Mouse (Mus musculus): ENCODE results near the gene Klf9. TPM values are rescaled to one million over a fixed set of nuclear protein-coding genes. Genes with fewer than 3 reads are reported as not detected.
"Not testable (repeated sequence)": the region's sequence is repeated elsewhere in the genome, so short reads cannot be mapped to it uniquely, and the experiment has no call there.

Klf9 gene
- total RNA-seq, 2 experiments from 2014 or later: 13.3 to 19.0 TPM

GRCm38 (mm10) chr19:23139756-23140470 lies 1.1 kb upstream of the Klf9 start:
- ATAC-seq (replicated peaks; ENCODE audit: poor library complexity): no peak

- peak; percentile 0; the same call in 1 of the 2 replicates for ATAC-seq (replicated peaks; ENCODE audit: poor library complexity)
Measured at GRCm38 (mm10) chr19:23141391-23142281, 610 bp downstream of the Klf9 start.

- 0 out of 2 replicates have a peak, but pooled peaks have one; percentile 8 for ATAC-seq (replicated peaks; ENCODE audit: poor library complexity)
Measured at GRCm38 (mm10) chr19:23142427-23143073, 1.5 kb downstream of the Klf9 start.

GRCm38 (mm10) chr19:23143074-23143445 lies 2.0 kb downstream of the Klf9 start:
- no peak for ATAC-seq (replicated peaks; ENCODE audit: poor library complexity)

GRCm38 (mm10) chr19:23143541-23143940 lies 2.5 kb downstream of the Klf9 start:
- ATAC-seq (replicated peaks; ENCODE audit: poor library complexity): no peak

GRCm38 (mm10) chr19:23144031-23144430 lies 3.0 kb downstream of the Klf9 start:
- ATAC-seq (replicated peaks; ENCODE audit: poor library complexity): no peak

GRCm38 (mm10) chr19:23145146-23145545 lies 4.1 kb downstream of the Klf9 start:
- ATAC-seq (replicated peaks; ENCODE audit: poor library complexity): no peak

GRCm38 (mm10) chr19:23145575-23145974 lies 4.5 kb downstream of the Klf9 start:
- not testable (repeated sequence) for ATAC-seq (replicated peaks; ENCODE audit: poor library complexity)

- no peak for ATAC-seq (replicated peaks; ENCODE audit: poor library complexity)
Measured at GRCm38 (mm10) chr19:23146409-23146861, 5.4 kb downstream of the Klf9 start.

GRCm38 (mm10) chr19:23147026-23147966 lies 6.3 kb downstream of the Klf9 start:
- no peak for ATAC-seq (replicated peaks; ENCODE audit: poor library complexity)

GRCm38 (mm10) chr19:23149465-23150410 lies 8.7 kb downstream of the Klf9 start:
- peak; percentile 15 for ATAC-seq (replicated peaks; ENCODE audit: poor library complexity)

GRCm38 (mm10) chr19:23150556-23151265 lies 9.7 kb downstream of the Klf9 start:
- ATAC-seq (replicated peaks; ENCODE audit: poor library complexity): no peak

GRCm38 (mm10) chr19:23151651-23152070 lies 10.6 kb downstream of the Klf9 start:
- ATAC-seq (replicated peaks; ENCODE audit: poor library complexity): peak; percentile 76

- ATAC-seq (replicated peaks; ENCODE audit: poor library complexity): peak; percentile 73
Measured at GRCm38 (mm10) chr19:23152201-23152640, 11.2 kb downstream of the Klf9 start.

GRCm38 (mm10) chr19:23152771-23153605 lies 12.0 kb downstream of the Klf9 start:
- no peak for ATAC-seq (replicated peaks; ENCODE audit: poor library complexity)

GRCm38 (mm10) chr19:23153606-23154127 lies 12.6 kb downstream of the Klf9 start:
- ATAC-seq (replicated peaks; ENCODE audit: poor library complexity): no peak

GRCm38 (mm10) chr19:23159780-23160395 lies 18.9 kb downstream of the Klf9 start:
- no peak for ATAC-seq (replicated peaks; ENCODE audit: poor library complexity)
